19 mouse cellular contexts compared by ENCODE assay signal in genomic region chr19:4255583-4256162, GRCm38 (mm10). TPM values are rescaled to one million over a fixed set of nuclear protein-coding genes. Genes with fewer than 3 reads are reported as not detected.
A peak's percentile ranks its signal among the peaks of the same experiment; 100 is the strongest.
DNase-seq lines count a peak whose midpoint lies in the region; ATAC-seq and TF ChIP-seq lines count a peak whose summit lies in the region.
"Had no signal": no experiment of that assay in that cellular context is flagged by ENCODE, and none has a peak within 500 bp of the region (broad histone marks: within the 10 kb centered on the region; RNA-seq: fewer than 3 reads in every experiment).

No protein-coding gene starts in this region.

- H3K4me3 ChIP-seq in intestine, postnatal 0 days (ENCODE audit: low read depth, low read length), result no peak overlapping the region
- H3K4me3 ChIP-seq in intestine, embryonic 16.5 days (ENCODE audit: low read length), result no peak overlapping the region
- H3K4me3 ChIP-seq in testis, adult 2 months (ENCODE audit: control insufficient read depth, low read depth, low read length), result peak overlapping the region; percentile 68
- no peak overlapping the region for H3K4me3 ChIP-seq in hindbrain, embryonic 10.5 days
- H3K4me3 ChIP-seq: forebrain, embryonic 10.5 days; liver, embryonic 13.5 days had no signal

- H3K4me1 ChIP-seq in intestine, postnatal 0 days (replicated peaks; ENCODE audit: control insufficient read depth, insufficient read depth, low read length), result no peaks in the 10 kb centered on the region; the same call in none of the 2 replicates
- peaks cover 5% of the 10 kb centered on the region; the same call in 1 of the 2 replicates for H3K4me1 ChIP-seq in intestine, embryonic 16.5 days (ENCODE audit: control insufficient read depth, insufficient read depth, low read length)
- peaks cover 3% of the 10 kb centered on the region; the same call in 1 of the 2 replicates for H3K4me1 ChIP-seq in testis, adult 2 months (ENCODE audit: control insufficient read depth, insufficient read depth, low read length)
- H3K4me1 ChIP-seq in hindbrain, embryonic 10.5 days (replicated peaks), result peaks cover 9% of the 10 kb centered on the region

- peak; percentile 59 for TF ChIP-seq CTCF in intestine, postnatal 0 days (IDR thresholded peaks at IDR 0.05; ENCODE audit: low read depth)
- no peak; the same call in 1 of the 2 replicates for TF ChIP-seq CTCF in testis, adult 2 months (IDR thresholded peaks at IDR 0.05; ENCODE audit: control insufficient read depth, insufficient read depth, insufficient replicate concordance, low read depth, low read length)

- no peak overlapping the region for H3K27ac ChIP-seq in intestine, postnatal 0 days (ENCODE audit: low read depth, low read length)
- no peak overlapping the region for H3K27ac ChIP-seq in intestine, embryonic 16.5 days (ENCODE audit: low read length)
- no peak overlapping the region for H3K27ac ChIP-seq in testis, adult 2 months (ENCODE audit: control insufficient read depth, insufficient read depth, low read depth, low read length)
- H3K27ac ChIP-seq in hindbrain, embryonic 10.5 days, result no peak overlapping the region
- H3K27ac ChIP-seq: forebrain, embryonic 10.5 days; liver, embryonic 13.5 days had no signal

- H3K27me3 ChIP-seq in intestine, postnatal 0 days (replicated peaks; ENCODE audit: control insufficient read depth, insufficient read depth, low read length), result no peaks in the 10 kb centered on the region
- no peaks in the 10 kb centered on the region for H3K27me3 ChIP-seq in intestine, embryonic 16.5 days (replicated peaks; ENCODE audit: control insufficient read depth, insufficient read depth, low read length)
- H3K27me3 ChIP-seq in testis, adult 2 months (ENCODE audit: control insufficient read depth, insufficient read depth, low read length), result no peaks in the 10 kb centered on the region
- no peaks in the 10 kb centered on the region for H3K27me3 ChIP-seq in splenic B cell, adult 2 months (ENCODE audit: control insufficient read depth, insufficient read depth, low read length, poor library complexity, severe bottlenecking)
- H3K27me3 ChIP-seq in hindbrain, embryonic 10.5 days (ENCODE audit: insufficient read depth, poor library complexity, severe bottlenecking), result peaks cover 12% of the 10 kb centered on the region
- H3K27me3 ChIP-seq: liver, embryonic 13.5 days had no signal

- WGBS in intestine, postnatal 0 days, result 76% methylated on average over 11 of the region's 11 CpGs
- 76% methylated on average over 11 of the region's 11 CpGs for WGBS in intestine, embryonic 16.5 days
- 74% methylated on average over 11 of the region's 11 CpGs for WGBS in hindbrain, embryonic 10.5 days

- no peak for ATAC-seq in intestine, postnatal 0 days
- no peak for ATAC-seq in intestine, embryonic 16.5 days

- no peak overlapping the region for H3K9ac ChIP-seq in intestine, postnatal 0 days (ENCODE audit: low read depth, low read length)
- H3K9ac ChIP-seq in intestine, embryonic 16.5 days (ENCODE audit: low read depth, low read length), result no peak overlapping the region
- H3K9ac ChIP-seq: liver, embryonic 13.5 days had no signal

- H3K9me3 ChIP-seq in intestine, postnatal 0 days (ENCODE audit: control insufficient read depth), result no peaks in the 10 kb centered on the region
- no peaks in the 10 kb centered on the region for H3K9me3 ChIP-seq in intestine, embryonic 16.5 days (ENCODE audit: control insufficient read depth, low read length)
- no peaks in the 10 kb centered on the region for H3K9me3 ChIP-seq in hindbrain, embryonic 10.5 days
- H3K9me3 ChIP-seq: forebrain, embryonic 10.5 days; liver, embryonic 13.5 days had no signal

- H3K4me2 ChIP-seq in intestine, postnatal 0 days (replicated peaks; ENCODE audit: low read depth), result no peak overlapping the region
- H3K4me2 ChIP-seq in intestine, embryonic 16.5 days (ENCODE audit: low read depth, low read length), result no peak overlapping the region

- no peak for TF ChIP-seq POLR2A in testis, adult 2 months (IDR thresholded peaks at IDR 0.05; ENCODE audit: control insufficient read depth, low read depth, low read length)

- no peaks in the 10 kb centered on the region for H3K36me3 ChIP-seq in intestine, postnatal 0 days (ENCODE audit: control insufficient read depth, insufficient read depth)
- H3K36me3 ChIP-seq in intestine, embryonic 16.5 days (ENCODE audit: control insufficient read depth, insufficient read depth, low read length), result no peaks in the 10 kb centered on the region
- H3K36me3 ChIP-seq in testis, adult 2 months (ENCODE audit: control insufficient read depth, insufficient read depth, low read length), result no peaks in the 10 kb centered on the region
- H3K36me3 ChIP-seq in splenic B cell, adult 2 months (ENCODE audit: control insufficient read depth, insufficient read depth, low read length, poor library complexity, severe bottlenecking), result no peaks in the 10 kb centered on the region
- H3K36me3 ChIP-seq in hindbrain, embryonic 10.5 days, result no peaks in the 10 kb centered on the region
- H3K36me3 ChIP-seq: forebrain, embryonic 10.5 days; liver, embryonic 13.5 days had no signal

- no peak for DNase-seq in testis, postnatal 10 days (ENCODE audit: low spot score)
- DNase-seq in MEL-GATA-1-ER (ENCODE audit: extremely low read depth, low read depth), result peak; percentile 13
- DNase-seq in splenic B cell, adult 2 months (ENCODE audit: low read depth, low spot score), result peak; percentile 54
- no peak for DNase-seq in adrenal gland, postnatal 25 days
- DNase-seq in hindbrain, embryonic 10.5 days (ENCODE audit: low spot score), result no peak
- DNase-seq: liver, embryonic 13.5 days; right cerebral cortex, adult 18-20 months had no signal

RNA-seq across cellular contexts. Expression of gene Ssh3, which starts 13.3 kb away (rescaled TPM):
- 18.1 and 18.5 TPM in 2 replicates for polyA plus RNA-seq in intestine, postnatal 0 days (2015; fragmentation: Nextera tagmentation; extraction: Ambion mirVana)
- polyA plus RNA-seq in intestine, embryonic 16.5 days (2015; fragmentation: Nextera tagmentation; extraction: Ambion mirVana), result 31.8 and 33.6 TPM in 2 replicates
- 6.3 and 7.1 TPM in 2 replicates for polyA plus RNA-seq in testis, adult 2 months (2012; rRNA removed)
- total RNA-seq in adrenal gland, postnatal 25 days (2021), result 35.6 and 52.3 TPM in 2 replicates
- 4.0 and 5.9 TPM in 2 replicates for polyA plus RNA-seq in hindbrain, embryonic 10.5 days (2016; fragmentation: Nextera tagmentation; extraction: Ambion mirVana)

RNA-seq across cellular contexts. Expression of gene Pold4, which starts 24.0 kb away (rescaled TPM):
- polyA plus RNA-seq in intestine, postnatal 0 days (2015; fragmentation: Nextera tagmentation; extraction: Ambion mirVana), result 81.5 and 87.8 TPM in 2 replicates
- polyA plus RNA-seq in intestine, embryonic 16.5 days (2015; fragmentation: Nextera tagmentation; extraction: Ambion mirVana), result 46.7 and 52.9 TPM in 2 replicates
- 16.3 and 19.4 TPM in 2 replicates for polyA plus RNA-seq in testis, adult 2 months (2012; rRNA removed)
- 56.8 and 60.4 TPM in 2 replicates for total RNA-seq in adrenal gland, postnatal 25 days (2021)
- 17.5 and 19.7 TPM in 2 replicates for polyA plus RNA-seq in hindbrain, embryonic 10.5 days (2016; fragmentation: Nextera tagmentation; extraction: Ambion mirVana)

RNA-seq across cellular contexts. Expression of gene Ankrd13d, which starts 27.3 kb away (rescaled TPM):
- polyA plus RNA-seq in intestine, postnatal 0 days (2015; fragmentation: Nextera tagmentation; extraction: Ambion mirVana), result 2.0 and 2.4 TPM in 2 replicates
- polyA plus RNA-seq in intestine, embryonic 16.5 days (2015; fragmentation: Nextera tagmentation; extraction: Ambion mirVana), result 4.1 and 4.6 TPM in 2 replicates
- 4.3 and 6.1 TPM in 2 replicates for polyA plus RNA-seq in testis, adult 2 months (2012; rRNA removed)
- 4.3 and 4.9 TPM in 2 replicates for total RNA-seq in adrenal gland, postnatal 25 days (2021)
- polyA plus RNA-seq in hindbrain, embryonic 10.5 days (2016; fragmentation: Nextera tagmentation; extraction: Ambion mirVana), result 9.9 and 14.4 TPM in 2 replicates

RNA-seq across cellular contexts. Expression of gene AC109138.7, which starts 41.5 kb away (rescaled TPM):
- polyA plus RNA-seq in intestine, postnatal 0 days (2015; fragmentation: Nextera tagmentation; extraction: Ambion mirVana), result not detected in 2 replicates
- polyA plus RNA-seq in intestine, embryonic 16.5 days (2015; fragmentation: Nextera tagmentation; extraction: Ambion mirVana), result not detected in 2 replicates
- polyA plus RNA-seq in testis, adult 2 months (2012; rRNA removed), result 1.2 and 3.0 TPM in 2 replicates
- not detected in 2 replicates for total RNA-seq in adrenal gland, postnatal 25 days (2021)
- not detected in 2 replicates for polyA plus RNA-seq in hindbrain, embryonic 10.5 days (2016; fragmentation: Nextera tagmentation; extraction: Ambion mirVana)
- total RNA-seq: gastrocnemius, adult 18-20 months had no signal
- polyA plus RNA-seq: brain, embryonic 14.5 days; embryonic facial prominence, embryonic 11.5 days; forebrain, embryonic 10.5 days; heart, embryonic 16.5 days; intestine, embryonic 14.5 days; large intestine, adult 2 months; liver, embryonic 13.5 days; neural tube, embryonic 11.5 days; urinary bladder, adult 2 months had no signal

RNA-seq across cellular contexts. Expression of gene Clcf1, which starts 41.6 kb away (rescaled TPM):
- polyA plus RNA-seq in intestine, postnatal 0 days (2015; fragmentation: Nextera tagmentation; extraction: Ambion mirVana), result 2.4 and 2.5 TPM in 2 replicates
- 5.9 TPM in 2 replicates for polyA plus RNA-seq in intestine, embryonic 16.5 days (2015; fragmentation: Nextera tagmentation; extraction: Ambion mirVana)
- 2.0 and 3.1 TPM in 2 replicates for polyA plus RNA-seq in testis, adult 2 months (2012; rRNA removed)
- total RNA-seq in adrenal gland, postnatal 25 days (2021), result 11.0 and 14.5 TPM in 2 replicates
- polyA plus RNA-seq in hindbrain, embryonic 10.5 days (2016; fragmentation: Nextera tagmentation; extraction: Ambion mirVana), result 0.87 and 1.2 TPM in 2 replicates

Comparison
In these comparisons a context has a peak if more than half of its experiments do, and no peak if none do; other contexts are left out.
1. DNase-seq: peak in MEL-GATA-1-ER (single experiment) and splenic B cell, adult 2 months (single experiment); none in testis, postnatal 10 days (single experiment), adrenal gland, postnatal 25 days (single experiment) and hindbrain, embryonic 10.5 days (single experiment).